Mouse (Mus musculus) limb, embryonic 13.5 days (tissue): ENCODE data around the gene Tmem222. TPM values are rescaled to one million over a fixed set of nuclear protein-coding genes. Genes with fewer than 3 reads are reported as not detected.

Experiments
- ATAC-seq: fragments of 200-750 bp; cut with Nextera tagmentation; 2 replicates; pipeline ENCODE4 v1.8.0; 2017; ENCODE audit warnings: low read depth, moderate number of reproducible peaks, moderate TSS enrichment; ENCODE audit not compliant: low FRiP score
- H3K27ac ChIP-seq: fragments of 300-500 bp; sonication (generic); 2 replicates; pipeline ENCODE4 v1.5.1; 2015; ENCODE audit warnings: inconsistent platforms, mild to moderate bottlenecking, moderate library complexity
- H3K27me3 ChIP-seq: fragments of 300-500 bp; sonication (generic); 2 replicates; pipeline ENCODE4 v1.6.1; 2015; ENCODE audit warnings: mild to moderate bottlenecking, inconsistent platforms
- H3K36me3 ChIP-seq: fragments of 300-500 bp; sonication (generic); 2 replicates; pipeline ENCODE4 v1.6.1; 2015; ENCODE audit warnings: inconsistent platforms, mild to moderate bottlenecking, moderate library complexity
- H3K4me1 ChIP-seq: fragments of 300-500 bp; sonication (generic); 2 replicates; pipeline ENCODE4 v1.6.1; 2015; ENCODE audit warnings: inconsistent platforms
- H3K4me2 ChIP-seq: fragments of 300-500 bp; sonication (generic); replicated peaks from 2 replicates; pipeline ENCODE4 v1.6.1; 2015; ENCODE audit warnings: inconsistent platforms, mild to moderate bottlenecking, moderate library complexity
- H3K4me3 ChIP-seq: fragments of 300-500 bp; sonication (generic); 2 replicates; pipeline ENCODE4 v1.5.1; 2015; ENCODE audit warnings: moderate library complexity, mild to moderate bottlenecking, inconsistent platforms
- H3K9ac ChIP-seq: fragments of 300-500 bp; sonication (generic); 2 replicates; pipeline ENCODE4 v1.6.1; 2015; ENCODE audit warnings: mild to moderate bottlenecking, inconsistent platforms
- H3K9me3 ChIP-seq: fragments of 300-500 bp; sonication (generic); 2 replicates; pipeline ENCODE4 v1.6.1; 2016; ENCODE audit warnings: inconsistent platforms
- WGBS: fragments of 180-500 bp; shearing (Covaris S2); methylation state at CpG from one replicate; pipeline ENCODE4 v1.1.7; 2015; 5-methylcytosine and 5-hydroxymethylcytosine counted together
- polyA plus RNA-seq: library from polyadenylated mRNA; unstranded; fragments of >200 nt; fragmentation: Nextera tagmentation; extraction: Ambion mirVana; gene quantifications from 2 replicates; pipeline ENCODE4 v1.2.1, GENCODE M21; 2015

Gene Tmem222
- polyA plus RNA-seq, 1 experiment from 2014 or later, result 84.0 TPM

- H3K9ac ChIP-seq, result peak overlapping the region; percentile 2; the same call in 1 of the 2 replicates
- no peaks in the 10 kb centered on the region for H3K27me3 ChIP-seq
- peak; percentile 44 for ATAC-seq
- peak overlapping the region; percentile 48 for H3K4me2 ChIP-seq
- WGBS, result 2% methylated on average over 5 of the region's 5 CpGs
- no peaks in the 10 kb centered on the region for H3K9me3 ChIP-seq
- peak overlapping the region; percentile 90 for H3K27ac ChIP-seq
- no peaks in the 10 kb centered on the region for H3K36me3 ChIP-seq
- peaks cover 36% of the 10 kb centered on the region for H3K4me1 ChIP-seq
- H3K4me3 ChIP-seq, result no peak overlapping the region
Observed at GRCm38 (mm10) chr4:133281951-133282481, 4.4 kb upstream of the Tmem222 start.

- peak overlapping the region; percentile 48 for H3K4me2 ChIP-seq
- H3K9ac ChIP-seq, result 0 out of 2 replicates have a peak overlapping the region, but pooled peaks have one; percentile 2
- no peak overlapping the region for H3K4me3 ChIP-seq
- no peaks in the 10 kb centered on the region for H3K36me3 ChIP-seq
- no peaks in the 10 kb centered on the region for H3K9me3 ChIP-seq
- WGBS, result 27% methylated on average over 7 of the region's 7 CpGs
- peaks cover 41% of the 10 kb centered on the region for H3K4me1 ChIP-seq
- peak overlapping the region; percentile 90 for H3K27ac ChIP-seq
- no peaks in the 10 kb centered on the region for H3K27me3 ChIP-seq
- no peak for ATAC-seq
Observed at GRCm38 (mm10) chr4:133281513-133281912, 3.9 kb upstream of the Tmem222 start.

- peak overlapping the region; percentile 87; the same call in 1 of the 2 replicates for H3K4me3 ChIP-seq
- peaks cover 51% of the 10 kb centered on the region for H3K4me1 ChIP-seq
- peak overlapping the region; percentile 92 for H3K27ac ChIP-seq
- H3K27me3 ChIP-seq, result no peaks in the 10 kb centered on the region
- ATAC-seq, result no peak
- WGBS, result 80% methylated on average over 3 of the region's 3 CpGs
- H3K9ac ChIP-seq, result peak overlapping the region; percentile 91; the same call in 1 of the 2 replicates
- no peaks in the 10 kb centered on the region for H3K9me3 ChIP-seq
- peaks cover 22% of the 10 kb centered on the region; the same call in 1 of the 2 replicates for H3K36me3 ChIP-seq
- H3K4me2 ChIP-seq, result peak overlapping the region; percentile 82
Observed at GRCm38 (mm10) chr4:133278482-133278881, 890 bp upstream of the Tmem222 start.

GRCm38 (mm10) chr4:133278067-133278466, 475 bp upstream of the Tmem222 start:
- ATAC-seq, result no peak
- Histone ChIP-seq H3K4me1 (peaks cover 47% of the 10 kb centered on the region), H3K27me3 (no peaks in the 10 kb centered on the region), H3K9me3 (no peaks in the 10 kb centered on the region), H3K36me3 (peaks cover 25% of the 10 kb centered on the region; the same call in 1 of the 2 replicates), H3K4me2 (peak overlapping the region; percentile 82), H3K4me3 (peak overlapping the region; percentile 87), H3K9ac (peak overlapping the region; percentile 91), H3K27ac (peak overlapping the region; percentile 92)
- WGBS, result 29% methylated on average over 6 of the region's 6 CpGs

- 88% methylated on average over 9 of the region's 9 CpGs for WGBS
- no peak overlapping the region for H3K27ac ChIP-seq
- H3K9me3 ChIP-seq, result no peaks in the 10 kb centered on the region
- H3K27me3 ChIP-seq, result no peaks in the 10 kb centered on the region
- H3K4me3 ChIP-seq, result no peak overlapping the region
- no peak overlapping the region for H3K9ac ChIP-seq
- H3K36me3 ChIP-seq, result peaks cover 76% of the 10 kb centered on the region
- no peak overlapping the region for H3K4me2 ChIP-seq
- no peak for ATAC-seq
- H3K4me1 ChIP-seq, result peaks cover 9% of the 10 kb centered on the region
Observed at GRCm38 (mm10) chr4:133270929-133271328, 6.7 kb downstream of the Tmem222 start.

GRCm38 (mm10) chr4:133269596-133269995, 8.0 kb downstream of the Tmem222 start:
- H3K9me3 ChIP-seq, result peaks cover 3% of the 10 kb centered on the region; the same call in 1 of the 2 replicates
- peaks cover 5% of the 10 kb centered on the region for H3K4me1 ChIP-seq
- no peak for ATAC-seq
- H3K4me2 ChIP-seq, result no peak overlapping the region
- no peak overlapping the region for H3K9ac ChIP-seq
- peaks cover 78% of the 10 kb centered on the region for H3K36me3 ChIP-seq
- H3K27ac ChIP-seq, result no peak overlapping the region
- no peaks in the 10 kb centered on the region for H3K27me3 ChIP-seq
- 96% methylated on average over 3 of the region's 3 CpGs for WGBS
- no peak overlapping the region for H3K4me3 ChIP-seq

GRCm38 (mm10) chr4:133268931-133269330, 8.7 kb downstream of the Tmem222 start:
- ATAC-seq, result no peak
- H3K9me3 ChIP-seq, result peaks cover 8% of the 10 kb centered on the region; the same call in 1 of the 2 replicates
- WGBS, result 88% methylated on average over 3 of the region's 3 CpGs
- H3K36me3 ChIP-seq, result peaks cover 78% of the 10 kb centered on the region
- H3K4me1 ChIP-seq, result peaks cover 5% of the 10 kb centered on the region
- H3K27me3 ChIP-seq, result no peaks in the 10 kb centered on the region
- no peak overlapping the region for H3K4me3 ChIP-seq
- no peak overlapping the region for H3K4me2 ChIP-seq
- no peak overlapping the region for H3K9ac ChIP-seq
- no peak overlapping the region for H3K27ac ChIP-seq

GRCm38 (mm10) chr4:133266248-133266880, 11.2 kb downstream of the Tmem222 start:
- Histone ChIP-seq H3K27me3 (no peaks in the 10 kb centered on the region), H3K9ac (no peak overlapping the region), H3K4me2 (no peak overlapping the region), H3K36me3 (peaks cover 80% of the 10 kb centered on the region), H3K27ac (no peak overlapping the region), H3K4me3 (no peak overlapping the region), H3K4me1 (peaks cover 3% of the 10 kb centered on the region; the same call in 1 of the 2 replicates), H3K9me3 (peaks cover 8% of the 10 kb centered on the region; the same call in 1 of the 2 replicates)
- 92% methylated on average over 12 of the region's 12 CpGs for WGBS
- no peak for ATAC-seq

- Histone ChIP-seq H3K9ac (no peak overlapping the region), H3K4me3 (no peak overlapping the region), H3K36me3 (peaks cover 78% of the 10 kb centered on the region), H3K4me1 (peaks cover 3% of the 10 kb centered on the region; the same call in 1 of the 2 replicates), H3K9me3 (peaks cover 8% of the 10 kb centered on the region; the same call in 1 of the 2 replicates), H3K27me3 (no peaks in the 10 kb centered on the region), H3K4me2 (no peak overlapping the region), H3K27ac (no peak overlapping the region)
- no peak for ATAC-seq
- 88% methylated on average over 4 of the region's 4 CpGs for WGBS
Observed at GRCm38 (mm10) chr4:133265759-133266158, 11.8 kb downstream of the Tmem222 start.

- H3K4me1 ChIP-seq, result peaks cover 3% of the 10 kb centered on the region; the same call in 1 of the 2 replicates
- peaks cover 8% of the 10 kb centered on the region; the same call in 1 of the 2 replicates for H3K9me3 ChIP-seq
- WGBS, result 95% methylated on average over 3 of the region's 3 CpGs
- no peak overlapping the region for H3K9ac ChIP-seq
- H3K36me3 ChIP-seq, result peaks cover 73% of the 10 kb centered on the region
- ATAC-seq, result no peak
- no peaks in the 10 kb centered on the region for H3K27me3 ChIP-seq
- no peak overlapping the region for H3K4me2 ChIP-seq
- H3K27ac ChIP-seq, result no peak overlapping the region
- H3K4me3 ChIP-seq, result no peak overlapping the region
Observed at GRCm38 (mm10) chr4:133265297-133265696, 12.3 kb downstream of the Tmem222 start.

- H3K9ac ChIP-seq, result no peak overlapping the region
- peaks cover 66% of the 10 kb centered on the region for H3K36me3 ChIP-seq
- WGBS, result 100% methylated on average over 2 of the region's 2 CpGs
- no peak overlapping the region for H3K4me2 ChIP-seq
- H3K27me3 ChIP-seq, result no peaks in the 10 kb centered on the region
- H3K4me3 ChIP-seq, result no peak overlapping the region
- H3K27ac ChIP-seq, result no peak overlapping the region
- H3K4me1 ChIP-seq, result peaks cover 3% of the 10 kb centered on the region; the same call in 1 of the 2 replicates
- no peak for ATAC-seq
- peaks cover 8% of the 10 kb centered on the region; the same call in 1 of the 2 replicates for H3K9me3 ChIP-seq
Observed at GRCm38 (mm10) chr4:133264559-133264958, 13.0 kb downstream of the Tmem222 start.

- Histone ChIP-seq H3K9me3 (peaks cover 8% of the 10 kb centered on the region; the same call in 1 of the 2 replicates), H3K36me3 (peaks cover 58% of the 10 kb centered on the region), H3K4me3 (no peak overlapping the region), H3K27me3 (peaks cover 4% of the 10 kb centered on the region), H3K9ac (no peak overlapping the region), H3K4me2 (no peak overlapping the region), H3K27ac (no peak overlapping the region), H3K4me1 (peaks cover 3% of the 10 kb centered on the region; the same call in 1 of the 2 replicates)
- ATAC-seq, result no peak
- 86% methylated on average over 5 of the region's 5 CpGs for WGBS
Observed at GRCm38 (mm10) chr4:133263756-133264155, 13.8 kb downstream of the Tmem222 start.
